Mouse (Mus musculus): ENCODE measurements around the gene Higd1a. TPM values are rescaled to one million over a fixed set of nuclear protein-coding genes. Genes with fewer than 3 reads are reported as not detected.

Gene Higd1a
- total RNA-seq, 2 experiments from 2014 or later = 203 to 224 TPM

DNA sequence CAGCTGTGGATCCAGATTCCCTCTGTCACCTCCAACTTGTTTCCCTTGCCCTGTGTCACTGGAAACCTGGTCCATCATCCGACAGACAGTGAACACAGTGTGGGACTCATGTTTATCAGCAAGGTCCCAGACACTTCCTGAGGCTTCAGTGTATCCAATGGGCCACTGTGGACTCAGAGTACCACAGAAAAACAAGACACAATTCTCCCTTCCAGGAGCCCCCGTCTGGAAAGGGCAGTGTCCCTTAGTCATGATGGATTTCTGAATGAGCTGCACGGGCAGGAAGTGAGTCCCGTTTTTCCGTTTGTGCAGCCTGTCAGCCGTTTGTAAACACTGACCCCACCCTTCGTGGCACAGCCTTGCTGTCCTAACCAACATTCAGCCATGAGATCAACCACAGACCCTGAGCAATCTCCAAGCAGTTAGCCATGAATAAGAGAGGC is 23.9 kb upstream of the Higd1a start:
- intact Hi-C loops (cut with DNase I) = loop anchor here (5.0 kb wide), 1 partner anchor 100 kb away; no protein-coding TSS in a partner anchor
- DNase-seq = no peak

DNA sequence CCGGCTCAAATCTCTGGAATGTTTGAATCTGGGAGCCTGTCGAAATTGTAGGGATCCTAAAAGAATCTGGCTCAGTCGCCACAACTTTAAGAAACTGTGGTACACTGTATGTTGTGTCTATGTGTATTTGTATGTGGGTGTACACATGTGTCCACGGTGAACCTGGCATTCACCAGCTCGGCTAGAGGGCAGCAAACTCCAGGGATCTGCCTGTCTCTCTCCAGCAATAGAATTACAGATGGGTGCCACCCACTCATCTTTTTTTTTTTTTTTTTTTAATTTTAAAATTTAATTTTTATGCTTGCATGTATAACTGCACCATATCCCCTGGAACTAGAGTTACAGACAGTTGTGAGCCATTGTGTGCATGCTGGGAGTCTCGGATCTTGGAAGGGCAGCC is 23.1 kb upstream of the Higd1a start:
- intact Hi-C loops (cut with DNase I) = loop anchor here (5.0 kb wide), 1 partner anchor 101 kb away; no protein-coding TSS in a partner anchor
- no peak for DNase-seq

DNA sequence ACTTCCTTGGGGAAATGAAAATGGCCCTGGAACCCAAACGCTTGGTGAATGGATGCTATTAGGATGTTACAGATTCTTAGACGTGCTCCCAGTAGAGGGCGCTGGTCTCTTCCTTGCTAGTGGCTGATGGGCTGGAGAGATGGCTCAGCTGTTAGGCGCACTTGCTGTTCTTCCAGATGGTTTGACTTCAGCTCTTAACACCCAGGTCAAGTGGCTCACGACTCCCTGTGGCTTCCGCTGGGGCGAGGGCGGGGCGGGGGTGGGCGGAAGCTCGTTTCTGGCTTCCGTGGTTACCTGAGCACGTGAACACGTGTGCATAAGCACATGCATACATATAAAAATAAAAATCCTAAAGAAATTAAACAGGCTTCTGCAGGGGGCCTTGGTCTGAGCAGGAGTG is 22.7 kb upstream of the Higd1a start:
- intact Hi-C loops (cut with DNase I) = loop anchor here (5.0 kb wide), 1 partner anchor 101 kb away; no protein-coding TSS in a partner anchor
- peak; percentile 81 to 84 for DNase-seq

DNA sequence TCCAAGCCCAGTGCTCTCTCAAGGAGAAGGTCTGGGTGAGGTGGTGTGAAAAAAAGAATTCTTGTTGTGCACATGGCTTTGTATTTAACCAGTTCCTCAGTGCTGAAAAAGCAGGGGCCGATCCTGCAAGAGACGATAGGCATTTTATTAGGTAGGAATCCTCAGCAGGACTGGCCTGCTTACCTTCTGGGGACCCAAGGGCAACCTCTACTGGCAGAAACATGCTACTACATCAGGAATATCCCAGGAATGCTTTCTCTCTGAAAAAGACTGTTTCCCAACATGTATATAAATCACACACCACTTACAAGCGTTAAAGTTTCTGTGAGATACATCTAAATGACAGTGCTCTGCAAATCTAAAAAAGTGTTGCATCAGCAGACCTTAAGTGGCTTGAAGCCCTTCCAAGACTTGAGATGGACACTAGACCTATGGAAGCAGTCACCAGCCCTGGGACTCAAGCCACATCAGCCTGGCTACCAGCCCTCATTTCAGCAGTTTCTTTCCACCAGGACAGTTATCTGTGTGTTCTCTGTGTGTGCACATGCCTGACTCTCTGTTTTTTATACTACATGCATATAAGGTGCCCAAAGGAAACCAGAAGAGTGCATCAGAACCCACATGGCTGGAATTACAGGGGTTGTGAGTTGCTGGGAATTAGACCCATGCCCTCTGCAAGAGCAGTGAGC is 19.0 kb upstream of the Higd1a start:
- intact Hi-C loops (cut with DNase I) = loop anchor here (5.0 kb wide), 2 partner anchors 45 to 50 kb away; no protein-coding TSS in a partner anchor
- peak; percentile 55 to 74 for DNase-seq

DNA sequence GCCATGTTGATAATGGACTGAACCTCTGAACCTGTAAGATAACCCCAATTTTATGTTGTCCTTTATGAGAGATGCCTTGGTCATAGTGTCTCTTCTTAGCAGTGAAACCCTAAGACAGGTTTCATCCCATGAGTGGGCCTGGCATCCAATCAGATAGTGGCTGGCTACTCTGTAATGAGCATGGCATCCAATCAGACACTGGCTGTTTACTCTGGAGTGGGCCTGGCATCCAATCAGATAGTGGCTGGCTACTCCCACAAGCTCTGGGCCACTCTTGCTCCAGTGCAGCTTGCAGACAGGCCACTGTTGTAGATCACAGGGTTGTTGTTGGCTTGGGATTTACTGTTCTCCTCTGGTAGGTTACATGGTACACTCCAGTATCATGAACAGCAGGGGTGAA is 15.4 kb upstream of the Higd1a start:
- intact Hi-C loops (cut with DNase I) = no loop called here
- no peak for DNase-seq

DNA sequence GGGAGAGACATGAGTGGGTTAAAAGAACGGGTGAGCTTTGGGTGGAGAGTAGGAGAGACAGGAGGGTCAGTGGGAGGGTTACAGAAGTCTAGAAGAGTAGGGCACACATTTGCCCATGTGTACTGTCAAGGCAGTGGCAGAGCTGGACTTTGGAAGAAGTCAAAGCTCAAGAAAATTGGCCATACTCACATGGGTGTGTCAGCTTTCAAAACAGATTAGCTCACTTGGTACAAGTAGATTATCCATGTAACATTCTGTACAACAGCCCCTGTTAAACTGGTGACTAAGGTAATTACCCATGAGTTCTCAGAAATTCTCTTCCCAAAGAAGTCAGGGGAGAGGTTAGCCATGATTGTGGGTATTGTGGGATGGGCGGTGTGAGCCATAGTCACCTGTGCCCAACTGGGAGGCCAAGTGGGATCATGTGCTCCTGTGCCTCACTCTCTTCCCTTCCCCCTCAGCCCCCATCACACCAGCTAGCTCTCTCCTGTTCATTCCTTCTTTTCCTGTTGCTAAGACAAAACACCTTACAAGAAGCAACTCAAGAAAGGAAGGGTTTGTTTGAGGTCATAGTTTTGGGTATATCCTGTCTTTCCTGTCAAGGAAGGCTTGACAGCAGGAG is 14.0 kb upstream of the Higd1a start:
- intact Hi-C loops (cut with DNase I) = no loop called here

DNA sequence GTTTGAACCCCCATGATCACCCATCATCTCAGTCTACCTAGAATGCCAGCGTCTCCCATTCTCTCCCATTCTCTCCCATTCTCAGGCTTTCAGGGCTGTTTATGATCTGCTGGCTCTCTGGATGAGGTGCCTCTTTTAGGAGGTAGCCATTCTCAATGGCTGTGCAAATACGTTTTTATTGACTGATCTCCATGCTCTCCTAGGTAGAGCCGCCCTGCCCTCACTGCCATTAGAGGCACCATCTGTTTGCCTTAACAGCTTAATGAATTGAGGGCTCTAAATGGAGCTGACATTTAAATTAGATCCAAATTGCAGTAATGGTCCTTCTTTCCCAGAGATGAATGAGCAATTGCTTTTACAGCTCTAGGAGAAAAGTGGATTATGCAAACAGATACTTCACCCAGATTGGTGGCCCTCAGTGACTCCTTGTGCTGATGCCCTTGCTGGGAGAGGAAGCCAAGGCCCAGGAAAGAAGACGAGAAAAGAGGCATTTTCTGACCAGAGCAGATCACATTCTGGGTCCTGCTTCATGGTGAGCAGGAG is 11.9 kb upstream of the Higd1a start:
- DNase-seq = no peak
- intact Hi-C loops (cut with DNase I) = no loop called here

More for the DNA sequence above, 14.0 kb upstream of the Higd1a start:
- no peak for DNase-seq

DNA sequence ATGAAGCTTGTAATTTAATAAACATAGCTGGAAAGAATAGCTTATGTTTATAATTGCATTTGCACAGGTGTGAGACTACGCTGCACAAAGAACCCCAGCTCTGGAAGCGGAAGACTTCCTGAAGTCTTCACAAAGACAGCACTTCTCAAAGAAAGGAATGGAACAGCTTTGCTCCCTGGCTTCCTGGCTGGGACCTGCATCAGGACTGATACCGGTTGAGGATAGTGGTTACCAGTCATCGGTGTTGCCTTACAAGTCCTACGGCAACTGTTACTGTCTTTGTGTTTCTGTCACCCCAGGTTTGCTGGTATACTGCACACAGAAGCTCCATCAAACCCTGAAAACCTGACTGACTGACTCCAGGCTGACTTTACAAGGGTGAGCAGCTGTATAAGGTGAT is 11.3 kb upstream of the Higd1a start:
- no peak for DNase-seq
- intact Hi-C loops (cut with DNase I) = no loop called here

DNA sequence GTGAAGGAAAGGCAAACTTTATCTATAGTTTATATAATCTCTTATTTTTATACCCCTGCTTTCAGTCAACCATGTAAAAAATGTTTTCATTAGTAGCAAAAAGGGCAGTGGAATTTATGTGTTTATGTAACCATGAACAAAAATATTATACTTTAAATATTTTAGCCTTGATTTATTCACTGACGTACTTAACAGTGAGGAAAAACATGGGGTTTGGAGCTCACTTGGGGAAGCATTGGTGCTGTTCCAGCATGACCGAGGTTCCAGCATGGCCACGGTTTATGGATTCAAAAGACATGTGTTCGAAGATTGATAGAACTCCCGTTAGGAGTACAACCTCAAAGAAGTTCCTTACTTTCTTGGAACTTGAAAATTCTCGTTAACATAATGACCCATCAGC is 10.1 kb upstream of the Higd1a start:
- no peak for DNase-seq
- intact Hi-C loops (cut with DNase I) = no loop called here

DNA sequence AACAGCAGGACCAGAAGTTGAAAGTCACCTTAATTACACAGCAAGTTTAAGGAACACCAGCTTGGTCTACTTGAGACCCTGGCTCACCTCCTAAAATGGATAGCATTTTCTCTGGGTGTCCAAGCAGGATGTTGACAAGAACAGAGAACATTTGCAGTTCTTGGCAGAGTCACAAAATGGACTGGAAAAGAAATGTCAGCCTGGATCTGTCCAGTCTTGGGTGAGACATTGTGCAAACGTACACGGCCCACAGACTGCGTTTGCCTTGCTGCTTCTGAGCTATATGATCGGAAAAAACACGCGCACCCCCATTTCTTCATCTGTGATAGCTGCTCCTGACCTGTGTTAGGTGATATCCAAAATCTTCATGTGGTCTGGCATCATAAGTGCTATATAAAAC is 9.5 kb upstream of the Higd1a start:
- no peak for DNase-seq
- intact Hi-C loops (cut with DNase I) = no loop called here

DNA sequence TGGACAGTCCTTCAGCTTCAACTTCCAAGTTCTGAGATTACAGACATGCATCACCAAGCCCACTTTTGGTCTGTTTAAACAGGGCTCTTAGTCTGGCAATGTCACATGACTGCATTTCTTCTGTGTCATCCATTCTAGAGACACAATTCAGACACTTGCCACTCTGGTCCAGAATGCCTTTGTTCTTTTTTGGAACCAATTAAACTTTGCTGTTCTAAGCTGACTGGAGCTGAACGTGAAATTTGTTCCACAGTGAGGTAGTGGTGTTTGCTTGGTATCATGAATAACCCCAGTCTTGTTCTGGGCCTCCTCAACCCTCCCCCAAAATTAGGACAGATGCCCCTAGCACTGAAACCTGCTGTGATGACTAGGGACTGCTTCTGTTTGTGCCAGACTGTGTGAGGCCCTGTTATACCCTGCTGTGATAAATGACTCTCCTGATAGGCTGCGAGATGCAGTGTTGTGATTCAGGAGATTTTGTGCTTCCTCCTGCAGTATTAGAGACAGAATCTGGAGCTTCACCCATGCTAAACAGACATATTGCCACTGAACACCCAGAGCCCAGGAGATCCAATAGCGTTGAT is 7.4 kb upstream of the Higd1a start:
- intact Hi-C loops (cut with DNase I) = no loop called here
- no peak for DNase-seq

DNA sequence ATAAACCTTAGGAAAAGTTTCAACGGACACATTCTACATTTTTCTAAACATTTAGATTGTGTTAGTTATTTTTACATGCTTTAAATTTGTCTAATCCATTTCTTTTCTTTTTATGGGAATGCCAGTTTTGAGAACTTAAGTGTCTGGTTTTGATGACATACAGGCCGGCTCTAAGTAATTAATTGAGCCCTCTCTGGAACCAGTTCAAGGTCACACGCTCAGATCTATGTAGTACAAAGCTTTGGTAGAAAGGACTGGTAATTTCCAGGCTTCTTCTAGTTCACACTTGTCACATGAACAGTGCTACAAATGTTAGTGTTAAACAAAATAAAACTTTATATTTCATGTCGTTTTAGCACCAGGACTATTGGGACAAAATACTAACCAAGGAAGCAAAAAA is 6.7 kb upstream of the Higd1a start:
- intact Hi-C loops (cut with DNase I) = no loop called here
- no peak for DNase-seq

DNA sequence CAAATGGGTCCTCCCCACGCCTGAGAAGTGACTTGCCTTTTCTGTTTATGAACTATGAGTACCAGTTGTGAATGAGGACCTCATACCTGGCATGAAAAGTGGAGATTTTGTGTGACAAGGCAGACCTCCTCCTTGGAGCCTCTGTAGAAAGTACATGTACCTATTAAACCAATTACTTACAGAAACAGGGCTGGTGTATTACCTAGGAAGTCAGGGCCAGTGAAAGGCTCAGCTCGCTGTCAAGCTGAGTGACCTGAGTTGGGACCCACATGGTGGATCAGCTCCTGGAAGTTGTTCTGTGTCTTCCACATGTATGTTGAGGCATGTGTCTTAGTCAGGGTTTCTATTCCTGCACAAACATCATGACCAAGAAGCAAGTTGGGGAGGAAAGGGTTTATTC is 2.8 kb upstream of the Higd1a start:
- intact Hi-C loops (cut with DNase I) = no loop called here
- no peak for DNase-seq

DNA sequence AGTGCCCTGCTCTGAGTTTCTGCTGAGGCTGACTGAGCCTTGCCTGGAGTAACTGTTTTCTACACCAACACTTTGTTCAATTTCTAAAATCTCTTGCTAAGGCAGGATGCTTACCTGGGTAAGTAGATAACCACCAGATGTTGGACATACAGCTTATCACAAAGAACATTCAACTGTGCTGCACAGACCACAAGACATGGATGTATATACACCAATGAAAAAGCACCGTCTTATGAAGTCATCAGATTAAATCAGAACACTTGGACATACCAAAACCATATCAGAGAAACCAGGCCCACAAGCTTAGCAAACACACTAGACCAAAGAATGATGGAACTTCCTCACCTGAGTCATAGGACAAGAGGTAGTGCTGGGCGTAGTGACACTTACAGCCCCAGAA is 1.2 kb upstream of the Higd1a start:
- DNase-seq = no peak
- intact Hi-C loops (cut with DNase I) = no loop called here

DNA sequence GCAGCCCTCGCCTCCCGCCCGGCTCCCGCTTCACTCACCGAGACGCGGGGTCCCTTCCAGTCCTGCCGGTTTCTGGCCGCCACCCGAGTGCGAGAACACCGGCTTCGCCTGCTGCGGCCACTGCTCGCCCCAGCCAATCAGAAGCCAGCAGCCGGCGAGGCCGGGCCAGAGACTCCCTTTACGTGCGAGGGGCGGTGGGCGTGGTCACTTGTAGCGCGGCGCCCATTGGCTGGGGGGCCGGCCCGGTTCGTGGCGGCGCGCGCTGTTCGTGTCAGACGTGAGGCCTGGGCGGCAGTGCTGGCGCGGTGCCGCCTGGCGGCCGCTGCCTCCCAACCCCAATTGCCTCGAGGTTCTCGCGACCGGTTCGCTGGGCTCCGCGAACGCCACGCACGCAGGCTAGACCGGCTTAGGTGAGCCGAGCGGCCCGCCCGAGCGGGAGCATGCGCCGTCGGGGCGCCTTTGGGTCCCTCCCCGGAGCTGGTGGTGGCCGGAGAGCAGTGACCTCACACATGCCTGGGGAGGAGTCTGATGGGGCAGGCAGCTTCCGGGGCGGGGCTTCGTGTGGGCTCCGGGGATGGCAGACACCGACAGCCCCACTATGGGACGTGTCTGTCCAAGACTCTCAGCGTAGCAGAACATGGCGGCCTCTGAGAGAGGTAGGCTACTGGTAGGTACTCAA is 549 bp downstream of the Higd1a start:
- peak; percentile 99 for DNase-seq
- intact Hi-C loops (cut with DNase I) = no loop called here

DNA sequence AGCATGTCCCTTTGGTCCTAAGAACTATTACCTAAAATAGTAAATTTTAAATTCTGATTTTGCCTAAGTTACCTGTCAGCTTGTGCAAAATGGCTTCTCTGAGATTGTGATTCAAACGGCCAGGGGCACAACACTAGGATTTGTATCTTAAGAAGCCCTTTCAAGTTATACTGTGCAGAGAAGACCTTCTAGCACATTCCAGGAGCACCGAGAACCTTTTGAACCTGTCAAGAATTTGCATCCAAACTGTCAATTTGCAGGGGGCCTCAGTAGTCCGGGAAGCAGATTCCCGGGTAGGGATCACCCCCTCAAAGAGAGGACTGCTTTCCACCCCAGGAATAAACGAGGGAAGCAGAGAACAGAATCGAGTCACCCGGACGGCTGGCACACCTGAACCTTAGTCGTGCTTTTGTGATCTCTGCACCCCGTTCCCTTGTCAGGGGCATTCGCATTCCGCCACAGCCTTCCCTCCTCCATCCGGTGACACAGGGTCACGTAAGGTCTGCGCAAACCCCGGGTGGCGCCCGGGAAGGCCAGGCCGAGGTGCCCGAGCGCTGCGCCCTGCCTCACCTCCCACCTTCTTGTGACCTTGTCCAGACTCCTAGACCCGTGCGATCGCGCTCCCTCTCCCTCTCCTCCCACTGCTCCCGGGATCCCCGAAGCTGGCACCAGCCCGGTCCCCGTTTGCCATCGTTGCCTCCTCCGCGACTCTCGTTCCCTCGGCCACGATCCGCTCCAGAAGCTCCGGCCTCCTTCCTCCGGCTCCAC is 1.3 kb downstream of the Higd1a start:
- peak in 1 of 2 experiments; percentile 68 for DNase-seq
- intact Hi-C loops (cut with DNase I) = no loop called here

DNA sequence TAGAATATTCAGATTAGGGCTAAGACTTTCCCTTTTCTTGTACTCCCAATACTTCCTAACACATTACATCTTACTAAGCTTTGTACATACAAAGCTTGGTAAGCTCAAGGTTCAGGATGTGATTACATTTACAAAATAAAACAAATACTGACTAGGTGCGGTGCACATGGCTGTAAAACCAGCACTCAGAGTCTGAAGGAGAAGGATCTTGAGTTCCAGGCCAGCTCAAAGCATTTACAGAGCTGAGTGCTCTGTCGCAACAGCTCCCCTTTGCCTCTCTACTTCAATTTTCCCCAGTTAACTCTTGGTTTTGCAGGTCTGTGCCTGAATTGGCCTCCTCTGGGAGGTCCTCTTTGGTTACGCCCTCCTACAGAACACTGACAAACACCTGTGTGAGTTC is 3.9 kb downstream of the Higd1a start:
- DNase-seq = no peak
- intact Hi-C loops (cut with DNase I) = no loop called here

DNA sequence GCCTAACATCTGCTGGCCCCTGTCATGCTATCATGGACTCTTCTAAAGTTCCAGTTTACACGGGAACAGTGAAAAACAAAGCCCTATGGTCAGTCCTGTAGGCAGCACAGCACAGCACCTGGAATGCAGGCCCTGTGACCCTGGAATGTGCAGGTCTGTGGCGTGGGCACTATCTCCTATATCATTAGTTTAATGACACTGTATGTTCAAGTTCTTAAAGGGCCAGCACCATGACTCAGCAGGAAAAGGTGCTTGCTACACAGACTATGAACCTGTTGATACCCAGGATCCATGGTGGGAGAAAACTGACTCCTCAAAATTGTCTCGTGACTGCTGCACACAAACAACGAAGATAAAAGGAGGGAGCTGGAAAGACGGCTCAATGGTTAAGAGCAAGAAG is 10.3 kb downstream of the Higd1a start:
- intact Hi-C loops (cut with DNase I) = loop anchor here (5.0 kb wide), 1 partner anchor 139 kb away; no protein-coding TSS in a partner anchor
- no peak for DNase-seq

DNA sequence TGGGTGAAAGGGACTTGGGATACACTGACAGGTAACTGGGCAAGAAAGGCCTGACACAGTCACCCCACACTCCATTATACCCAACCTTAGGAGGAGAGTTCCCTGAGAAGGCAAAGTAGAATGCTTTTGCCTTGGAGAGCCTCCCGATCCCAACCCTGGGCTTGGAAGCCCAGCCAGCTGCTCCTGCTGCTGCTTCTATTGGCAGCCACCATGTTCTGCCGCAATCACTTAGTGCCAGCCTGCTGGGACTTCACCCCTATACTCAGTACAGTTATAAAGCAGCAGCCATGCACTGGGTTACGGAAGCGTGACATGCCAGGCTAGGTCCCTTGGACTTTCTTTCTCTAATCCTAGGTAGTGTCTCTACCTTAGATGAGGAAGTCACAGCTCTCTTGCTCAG is 11.0 kb downstream of the Higd1a start:
- intact Hi-C loops (cut with DNase I) = loop anchor here (5.0 kb wide), 1 partner anchor 140 kb away; no protein-coding TSS in a partner anchor
- DNase-seq = no peak

DNA sequence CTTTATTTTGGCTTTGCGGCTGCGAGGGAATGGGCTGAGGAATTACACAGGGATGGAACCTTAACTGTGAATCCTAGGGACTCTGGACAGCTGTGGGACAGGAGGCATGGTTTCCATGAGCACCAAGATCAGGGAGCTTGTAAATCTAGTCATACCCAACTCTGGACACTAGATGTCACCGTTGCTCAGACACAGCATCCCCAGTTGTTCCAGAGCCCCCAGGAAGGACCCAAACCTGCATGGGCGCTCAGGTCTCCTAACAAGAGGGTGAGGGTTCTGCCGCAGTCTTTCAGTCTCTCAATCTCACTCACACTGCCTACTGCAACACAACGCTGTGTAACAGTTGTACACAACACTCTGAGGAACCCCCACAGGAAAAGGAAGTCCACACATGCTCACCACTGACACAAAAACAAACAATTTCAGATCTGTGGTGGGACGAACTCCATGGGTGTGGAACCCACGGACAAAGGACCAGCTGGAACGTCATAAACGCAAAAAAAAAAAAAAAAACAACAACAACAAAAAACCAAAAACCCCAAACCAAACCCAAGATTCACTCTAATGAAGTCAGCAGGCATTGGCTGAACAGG is 11.5 kb downstream of the Higd1a start:
- DNase-seq = peak; percentile 23 to 38

More for the DNA sequence above, 11.5 kb downstream of the Higd1a start:
- intact Hi-C loops (cut with DNase I) = loop anchor here (1.0 to 5.0 kb wide), 2 partner anchors 30 to 141 kb away; no protein-coding TSS in a partner anchor
